Mouse (Mus musculus) forebrain, embryonic 16.5 days (tissue): ENCODE results near the gene Cib1. TPM values are rescaled to one million over a fixed set of nuclear protein-coding genes. Genes with fewer than 3 reads are reported as not detected.

Source experiments
- ATAC-seq: fragments of 200-750 bp; cut with Nextera tagmentation; 2 replicates; pipeline ENCODE4 v1.8.0; 2017; ENCODE audit warnings: mild to moderate bottlenecking, moderate library complexity
- H3K27ac ChIP-seq: fragments of 300-500 bp; sonication (generic); 2 replicates; pipeline ENCODE4 v1.5.1; 2014; ENCODE audit warnings: low read length, control low read depth
- H3K27me3 ChIP-seq: fragments of 300-500 bp; sonication (generic); replicated peaks from 2 replicates; pipeline ENCODE4 v1.6.1; 2014; ENCODE audit warnings: low read length; ENCODE audit not compliant: control insufficient read depth, insufficient read depth
- H3K36me3 ChIP-seq: fragments of 300-500 bp; sonication (generic); 2 replicates; pipeline ENCODE4 v1.6.1; 2014; ENCODE audit not compliant: control insufficient read depth, insufficient read depth
- H3K4me1 ChIP-seq: fragments of 300-500 bp; sonication (generic); replicated peaks from 2 replicates; pipeline ENCODE4 v1.6.1; 2014; ENCODE audit warnings: low read length; ENCODE audit not compliant: control insufficient read depth, insufficient read depth
- H3K4me2 ChIP-seq: fragments of 300-500 bp; sonication (generic); 2 replicates; pipeline ENCODE4 v1.6.1; 2014; ENCODE audit warnings: mild to moderate bottlenecking, low read length, control low read depth
- H3K4me3 ChIP-seq: fragments of 300-500 bp; sonication (generic); replicated peaks from 2 replicates; pipeline ENCODE4 v1.5.1; 2014; ENCODE audit warnings: mild to moderate bottlenecking, low read length, control low read depth
- H3K9ac ChIP-seq: fragments of 300-500 bp; sonication (generic); replicated peaks from 2 replicates; pipeline ENCODE4 v1.6.1; 2014; ENCODE audit warnings: low read depth, low read length, control low read depth
- H3K9me3 ChIP-seq: fragments of 300-500 bp; sonication (generic); 2 replicates; pipeline ENCODE4 v1.6.1; 2016; ENCODE audit warnings: low read length; ENCODE audit not compliant: control insufficient read depth
- WGBS: fragments of 180-500 bp; shearing (Covaris S2); extraction: QIAGEN DNeasy Blood & Tissue Kit; methylation state at CpG from one replicate; pipeline ENCODE4 v1.1.7; 2014; 5-methylcytosine and 5-hydroxymethylcytosine counted together
- polyA plus RNA-seq: library from polyadenylated mRNA; unstranded; fragments of >200 nt; fragmentation: Nextera tagmentation; extraction: Ambion mirVana; gene quantifications from 2 replicates; pipeline ENCODE4 v1.2.1, GENCODE M21; 2015

Gene Cib1
- polyA plus RNA-seq, 1 experiment from 2014 or later, result 26.5 TPM

GRCm38 (mm10) chr7:80264606-80265005 is 32.0 kb upstream of the Cib1 start:
- Histone ChIP-seq H3K27ac (no peak overlapping the region), H3K4me2 (no peak overlapping the region), H3K4me3 (no peak overlapping the region), H3K9ac (no peak overlapping the region), H3K4me1 (peaks cover 20% of the 10 kb centered on the region), H3K36me3 (peaks cover 25% of the 10 kb centered on the region), H3K27me3 (peaks cover 4% of the 10 kb centered on the region; the same call in 1 of the 2 replicates), H3K9me3 (no peaks in the 10 kb centered on the region)
- 93% methylated on average over 12 of the region's 12 CpGs for WGBS
- ATAC-seq, result no peak

- H3K27me3 ChIP-seq, result peaks cover 23% of the 10 kb centered on the region; the same call in 1 of the 2 replicates
- peak; percentile 49 for ATAC-seq
- peak overlapping the region; percentile 65 for H3K27ac ChIP-seq
- no peaks in the 10 kb centered on the region for H3K9me3 ChIP-seq
- H3K9ac ChIP-seq, result peak overlapping the region; percentile 78
- H3K4me3 ChIP-seq, result peak overlapping the region; percentile 85
- 2% methylated on average over 32 of the region's 32 CpGs for WGBS
- peaks cover 16% of the 10 kb centered on the region for H3K4me1 ChIP-seq
- H3K4me2 ChIP-seq, result peak overlapping the region; percentile 69
- peaks cover 22% of the 10 kb centered on the region for H3K36me3 ChIP-seq
Measured at GRCm38 (mm10) chr7:80261372-80261990, 28.9 kb upstream of the Cib1 start.

- Histone ChIP-seq H3K27ac (peak within 1 kb of the TSS; percentile 65), H3K4me1 (peaks cover 16% of the 10 kb centered on the region), H3K9me3 (no peaks in the 10 kb centered on the region), H3K4me3 (peak within 1 kb of the TSS; percentile 85), H3K36me3 (peaks cover 15% of the 10 kb centered on the region), H3K4me2 (peak within 1 kb of the TSS; percentile 69), H3K27me3 (peaks cover 23% of the 10 kb centered on the region; the same call in 1 of the 2 replicates), H3K9ac (peak within 1 kb of the TSS; percentile 78)
- WGBS, result 27% methylated on average over 40 of the region's 40 CpGs
- peak; percentile 92 for ATAC-seq
Measured at GRCm38 (mm10) chr7:80260625-80261371, 28.2 kb upstream of the Cib1 start, which contains the start of gene Ngrn. Gene Ngrn, plus strand, starts transcription at chr7:80261215.

- Histone ChIP-seq H3K27ac (no peak overlapping the region), H3K4me3 (no peak overlapping the region), H3K27me3 (peaks cover 28% of the 10 kb centered on the region), H3K4me2 (no peak overlapping the region), H3K9me3 (no peaks in the 10 kb centered on the region), H3K9ac (no peak overlapping the region), H3K4me1 (peaks cover 12% of the 10 kb centered on the region), H3K36me3 (no peaks in the 10 kb centered on the region)
- no peak for ATAC-seq
- 68% methylated on average over 2 of the region's 2 CpGs for WGBS
Measured at GRCm38 (mm10) chr7:80257706-80258105, 25.1 kb upstream of the Cib1 start.

GRCm38 (mm10) chr7:80255981-80256380 is 23.4 kb upstream of the Cib1 start:
- H3K36me3 ChIP-seq, result no peaks in the 10 kb centered on the region
- H3K4me3 ChIP-seq, result no peak overlapping the region
- H3K4me1 ChIP-seq, result 0 out of 2 replicates have a peak, but pooled peaks cover 3% of the 10 kb centered on the region
- H3K9me3 ChIP-seq, result no peaks in the 10 kb centered on the region
- 70% methylated on average over 2 of the region's 2 CpGs for WGBS
- H3K4me2 ChIP-seq, result no peak overlapping the region
- H3K9ac ChIP-seq, result no peak overlapping the region
- no peak overlapping the region for H3K27ac ChIP-seq
- H3K27me3 ChIP-seq, result peaks cover 30% of the 10 kb centered on the region
- ATAC-seq, result no peak

GRCm38 (mm10) chr7:80252886-80253285 is 20.3 kb upstream of the Cib1 start:
- Histone ChIP-seq H3K4me3 (no peak overlapping the region), H3K4me1 (no peaks in the 10 kb centered on the region), H3K27me3 (peaks cover 17% of the 10 kb centered on the region), H3K27ac (no peak overlapping the region), H3K36me3 (no peaks in the 10 kb centered on the region), H3K9me3 (no peaks in the 10 kb centered on the region), H3K4me2 (no peak overlapping the region), H3K9ac (no peak overlapping the region)
- WGBS, result 90% methylated on average over 11 of the region's 11 CpGs
- no peak for ATAC-seq

GRCm38 (mm10) chr7:80252437-80252836 is 19.8 kb upstream of the Cib1 start:
- Histone ChIP-seq H3K9me3 (no peaks in the 10 kb centered on the region), H3K4me2 (no peak overlapping the region), H3K4me1 (no peaks in the 10 kb centered on the region), H3K27ac (no peak overlapping the region), H3K27me3 (peaks cover 14% of the 10 kb centered on the region), H3K36me3 (no peaks in the 10 kb centered on the region), H3K4me3 (no peak overlapping the region), H3K9ac (no peak overlapping the region)
- 84% methylated on average over 7 of the region's 7 CpGs for WGBS
- ATAC-seq, result no peak

GRCm38 (mm10) chr7:80246859-80247258 is 14.2 kb upstream of the Cib1 start:
- H3K27ac ChIP-seq, result no peak overlapping the region
- ATAC-seq, result no peak
- peak overlapping the region; percentile 56 for H3K4me3 ChIP-seq
- no peaks in the 10 kb centered on the region for H3K27me3 ChIP-seq
- no peaks in the 10 kb centered on the region for H3K9me3 ChIP-seq
- no peak overlapping the region; the same call in 1 of the 2 replicates for H3K9ac ChIP-seq
- 72% methylated on average over 7 of the region's 7 CpGs for WGBS
- peak overlapping the region; percentile 63 for H3K4me2 ChIP-seq
- H3K36me3 ChIP-seq, result no peaks in the 10 kb centered on the region
- H3K4me1 ChIP-seq, result 0 out of 2 replicates have a peak, but pooled peaks cover 2% of the 10 kb centered on the region

- WGBS, result 0% methylated on average over 48 of the region's 48 CpGs
- peak within 1 kb of the TSS; percentile 56 for H3K4me3 ChIP-seq
Measured at GRCm38 (mm10) chr7:80246148-80246721, 13.6 kb upstream of the Cib1 start, which contains the start of gene Ttll13. Gene Ttll13, plus strand, starts transcription at chr7:80246376.

More at GRCm38 (mm10) chr7:80246148-80246721, 13.6 kb upstream of the Cib1 start, which contains the start of gene Ttll13:
- ATAC-seq, result peak; percentile 99
- H3K9me3 ChIP-seq, result no peaks in the 10 kb centered on the region
- H3K27ac ChIP-seq, result peak within 1 kb of the TSS; percentile 75
- H3K27me3 ChIP-seq, result no peaks in the 10 kb centered on the region
- H3K4me2 ChIP-seq, result peak within 1 kb of the TSS; percentile 63
- 0 out of 2 replicates have a peak, but pooled peaks cover 2% of the 10 kb centered on the region for H3K4me1 ChIP-seq
- no peaks in the 10 kb centered on the region for H3K36me3 ChIP-seq
- H3K9ac ChIP-seq, result peak within 1 kb of the TSS; percentile 66
